Mouse (Mus musculus): ENCODE data around the gene Phactr2. TPM values are rescaled to one million over a fixed set of nuclear protein-coding genes. Genes with fewer than 3 reads are reported as not detected.

Gene Phactr2
- polyA plus RNA-seq, 1 experiment from 2014 or later = 5.3 TPM

DNA sequence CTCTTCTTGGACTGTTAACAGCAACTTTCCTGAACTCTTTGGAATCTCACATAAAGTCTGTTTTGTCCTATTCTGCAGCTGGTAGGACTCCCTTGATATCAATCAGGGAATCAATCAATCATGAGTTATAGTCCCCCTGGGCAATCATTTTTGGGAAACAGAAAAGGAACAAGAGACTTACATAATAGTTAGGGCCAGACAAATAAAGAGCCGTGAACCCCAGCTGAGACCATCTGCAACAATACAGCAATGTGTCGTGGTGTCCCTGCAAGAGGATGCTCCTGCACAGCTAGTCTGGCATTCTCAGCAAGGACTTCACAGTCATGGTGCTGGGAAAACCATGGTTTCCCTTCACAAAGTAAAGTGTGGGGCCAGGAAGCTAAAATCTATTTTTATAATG is 182.2 kb downstream of the Phactr2 start:
- Histone ChIP-seq H3K4me2 (no peak overlapping the region), H3K27me3 (no peaks in the 10 kb centered on the region), H3K9me3 (replicated peaks) (no peaks in the 10 kb centered on the region), H3K27ac (no peak overlapping the region), H3K4me3 (replicated peaks) (no peak overlapping the region), H3K9ac (no peak overlapping the region), H3K36me3 (no peaks in the 10 kb centered on the region), H3K4me1 (replicated peaks) (no peaks in the 10 kb centered on the region)
- DNase-seq (no peak), ATAC-seq (ENCODE audit: low read depth) (no peak)
- 64% methylated on average over 2 of the region's 2 CpGs for WGBS (ENCODE audit: insufficient replicate concordance)

DNA sequence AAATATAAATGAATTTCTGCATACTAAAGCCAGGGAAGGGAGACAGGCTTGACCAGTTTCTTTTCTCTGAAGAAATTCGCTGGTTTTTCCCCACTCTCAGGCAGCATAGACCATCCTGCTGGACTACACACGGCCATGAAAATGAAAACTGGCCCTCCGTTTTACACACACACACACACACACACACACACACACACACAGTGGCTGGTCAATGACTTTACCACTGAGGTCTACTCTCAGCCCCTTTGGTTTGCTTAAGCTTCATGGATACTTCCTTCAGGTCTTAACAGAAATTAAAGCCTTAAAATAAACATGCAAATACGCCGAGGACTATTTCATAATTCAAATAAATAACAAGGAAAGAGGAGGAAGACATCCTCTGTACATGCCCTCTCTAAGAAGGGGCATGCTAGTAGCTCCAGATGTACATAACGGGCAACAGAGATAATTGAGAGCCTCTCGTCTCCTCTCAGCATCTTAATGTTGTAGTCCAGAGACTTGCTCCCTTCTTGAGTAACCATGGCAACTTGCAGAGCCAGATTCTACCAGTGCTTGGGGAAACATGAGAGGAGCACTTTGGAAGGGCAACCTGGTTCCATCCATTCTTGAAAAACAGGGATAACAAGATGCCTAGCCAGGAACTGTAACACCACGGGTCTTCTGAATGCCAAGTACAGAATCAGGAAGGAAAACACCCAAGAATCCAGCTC is 184.8 kb downstream of the Phactr2 start:
- ATAC-seq (ENCODE audit: low read depth) = no peak
- DNase-seq = no peak

DNA sequence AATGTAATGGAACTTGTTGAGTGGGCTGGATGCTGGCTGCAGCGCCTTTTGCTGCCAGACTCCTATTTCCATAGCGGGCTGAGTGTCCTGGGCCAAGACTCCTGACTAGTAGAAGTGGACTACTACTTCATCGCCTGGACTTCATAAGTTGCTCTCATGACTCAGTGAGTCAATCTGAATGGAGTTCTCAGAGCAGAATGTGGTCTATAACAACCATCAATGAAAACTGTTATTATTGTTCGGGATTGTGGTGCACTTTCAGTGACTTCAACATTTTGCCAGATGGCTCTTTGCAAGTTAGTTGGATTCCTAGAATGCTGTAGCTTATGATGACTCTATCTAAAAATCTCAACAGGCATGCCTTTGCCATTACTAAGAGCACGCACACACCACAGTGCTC is 185.9 kb downstream of the Phactr2 start:
- ATAC-seq (ENCODE audit: low read depth) (no peak), DNase-seq (no peak)
- no peak overlapping the region for H3K4me3 ChIP-seq (replicated peaks)
- H3K9me3 ChIP-seq (replicated peaks) = no peaks in the 10 kb centered on the region
- H3K4me2 ChIP-seq = no peak overlapping the region
- H3K36me3 ChIP-seq = no peaks in the 10 kb centered on the region
- no peaks in the 10 kb centered on the region for H3K27me3 ChIP-seq
- 66% methylated on average over 5 of the region's 5 CpGs for WGBS (ENCODE audit: insufficient replicate concordance)
- H3K27ac ChIP-seq = no peak overlapping the region
- no peaks in the 10 kb centered on the region for H3K4me1 ChIP-seq (replicated peaks)
- no peak overlapping the region for H3K9ac ChIP-seq

More for the DNA sequence above, 184.8 kb downstream of the Phactr2 start:
- H3K36me3 ChIP-seq = no peaks in the 10 kb centered on the region
- no peak overlapping the region for H3K4me2 ChIP-seq
- H3K4me1 ChIP-seq (replicated peaks) = no peaks in the 10 kb centered on the region
- H3K27ac ChIP-seq = no peak overlapping the region
- WGBS (ENCODE audit: insufficient replicate concordance) = 67% methylated on average over 8 of the region's 8 CpGs
- no peaks in the 10 kb centered on the region for H3K27me3 ChIP-seq
- H3K9ac ChIP-seq = no peak overlapping the region
- H3K9me3 ChIP-seq (replicated peaks) = no peaks in the 10 kb centered on the region
- no peak overlapping the region for H3K4me3 ChIP-seq (replicated peaks)

DNA sequence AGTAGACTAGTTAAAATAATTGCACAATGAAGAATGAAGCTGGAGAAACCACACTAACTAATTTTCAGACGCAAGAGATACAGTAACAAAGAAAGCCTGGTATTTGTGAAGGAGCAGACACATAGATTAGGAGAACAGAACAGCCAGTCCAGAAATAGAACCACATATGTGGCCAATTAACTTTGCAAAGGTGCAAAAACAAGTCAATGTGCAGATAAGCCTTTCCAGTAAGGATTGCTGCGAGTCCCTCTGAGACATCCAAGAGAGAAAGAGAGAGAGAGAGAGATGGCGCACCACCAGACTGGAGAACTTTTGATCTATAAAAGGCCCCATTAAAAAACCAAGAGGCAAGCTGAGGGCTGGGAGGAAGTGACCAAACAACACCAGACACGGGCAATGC is 190.8 kb downstream of the Phactr2 start:
- DNase-seq (no peak), ATAC-seq (ENCODE audit: low read depth) (no peak)
- no peak overlapping the region for H3K27ac ChIP-seq
- no peak overlapping the region for H3K9ac ChIP-seq
- H3K9me3 ChIP-seq (replicated peaks) = no peaks in the 10 kb centered on the region
- no peaks in the 10 kb centered on the region for H3K36me3 ChIP-seq
- no peaks in the 10 kb centered on the region for H3K4me1 ChIP-seq (replicated peaks)
- no peak overlapping the region for H3K4me2 ChIP-seq
- 58% methylated on average over 4 of the region's 4 CpGs for WGBS (ENCODE audit: insufficient replicate concordance)
- no peak overlapping the region for H3K4me3 ChIP-seq (replicated peaks)
- no peaks in the 10 kb centered on the region for H3K27me3 ChIP-seq

DNA sequence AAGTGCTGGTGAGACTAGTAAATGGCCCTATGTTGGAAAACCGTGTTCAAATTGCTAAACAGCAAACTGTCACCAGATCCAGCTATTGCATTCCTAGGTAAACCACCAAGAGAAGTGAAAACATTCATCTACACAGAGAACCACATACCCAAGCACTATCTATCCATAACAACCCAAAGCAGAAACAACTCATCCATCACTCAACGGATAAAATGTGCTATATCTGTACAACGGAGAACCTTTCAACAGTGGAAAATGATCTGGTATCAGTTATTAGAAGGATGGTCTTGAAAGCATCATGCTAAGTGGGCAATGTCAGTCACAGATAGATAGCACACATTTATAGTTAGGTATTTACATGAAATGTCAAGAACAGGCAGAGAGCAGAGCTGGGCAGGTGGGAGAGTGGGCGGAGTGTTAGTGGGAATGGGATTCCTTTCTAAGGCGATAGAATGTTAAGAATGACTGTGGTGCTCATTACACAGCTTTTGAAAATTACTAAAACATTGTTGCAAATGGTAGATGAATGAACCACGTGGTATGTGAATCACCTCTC is 193.8 kb downstream of the Phactr2 start:
- H3K4me3 ChIP-seq (replicated peaks) = no peak overlapping the region
- no peaks in the 10 kb centered on the region for H3K4me1 ChIP-seq (replicated peaks)
- no peak overlapping the region for H3K4me2 ChIP-seq
- H3K36me3 ChIP-seq = no peaks in the 10 kb centered on the region
- H3K27me3 ChIP-seq = no peaks in the 10 kb centered on the region
- 57% methylated on average over 6 of the region's 6 CpGs for WGBS (ENCODE audit: insufficient replicate concordance)
- no peak overlapping the region for H3K27ac ChIP-seq
- H3K9me3 ChIP-seq (replicated peaks) = no peaks in the 10 kb centered on the region
- no peak overlapping the region for H3K9ac ChIP-seq
- DNase-seq (no peak), ATAC-seq (ENCODE audit: low read depth) (no peak)

DNA sequence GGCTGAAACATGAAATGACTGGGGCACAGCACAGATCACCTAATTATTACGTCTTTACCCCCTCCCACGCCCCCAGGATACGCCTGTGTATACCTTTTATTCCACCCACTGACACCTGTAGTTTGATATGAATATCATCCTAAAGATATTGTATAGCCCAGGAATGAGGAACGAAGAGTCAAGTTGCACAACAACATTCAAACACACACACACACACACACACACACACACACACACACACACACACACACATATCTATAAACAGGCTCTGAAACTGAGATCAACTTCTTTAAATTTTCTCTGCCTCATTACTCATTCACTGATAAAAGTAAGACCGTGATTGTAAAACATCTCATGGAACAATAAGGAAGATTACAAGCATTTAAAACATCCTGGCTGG is 197.9 kb downstream of the Phactr2 start:
- H3K9me3 ChIP-seq (replicated peaks) = no peaks in the 10 kb centered on the region
- H3K36me3 ChIP-seq = no peaks in the 10 kb centered on the region
- ATAC-seq (ENCODE audit: low read depth) = no peak
- H3K27ac ChIP-seq = no peak overlapping the region
- no peak overlapping the region for H3K9ac ChIP-seq
- H3K4me3 ChIP-seq (replicated peaks) = no peak overlapping the region
- H3K4me1 ChIP-seq (replicated peaks) = no peaks in the 10 kb centered on the region
- WGBS (ENCODE audit: insufficient replicate concordance) = 64% methylated on average over 5 of the region's 5 CpGs
- H3K27me3 ChIP-seq = no peaks in the 10 kb centered on the region
- H3K4me2 ChIP-seq = no peak overlapping the region
- DNase-seq = no peak

DNA sequence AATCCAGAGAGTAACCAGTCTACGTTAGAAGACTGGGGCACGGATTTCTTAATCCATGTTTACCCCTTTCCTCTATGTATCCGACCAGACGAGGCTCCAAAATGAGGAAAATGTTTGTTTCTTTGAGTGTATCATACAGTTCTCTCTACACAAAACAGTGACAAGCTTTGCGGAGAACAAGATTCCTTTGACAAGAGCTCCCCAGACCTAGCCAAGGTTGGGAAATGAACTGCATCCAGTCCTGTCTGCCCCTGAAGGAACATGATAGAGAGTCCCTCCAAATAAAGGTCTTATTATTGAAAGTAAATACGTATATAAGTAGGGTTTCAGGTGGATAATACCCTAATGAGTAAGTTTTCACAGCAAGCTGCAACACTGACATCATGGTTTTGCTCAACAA is 199.1 kb downstream of the Phactr2 start:
- Histone ChIP-seq H3K9me3 (replicated peaks) (no peaks in the 10 kb centered on the region), H3K36me3 (no peaks in the 10 kb centered on the region), H3K27me3 (no peaks in the 10 kb centered on the region), H3K9ac (no peak overlapping the region), H3K27ac (no peak overlapping the region), H3K4me1 (replicated peaks) (no peaks in the 10 kb centered on the region), H3K4me3 (replicated peaks) (no peak overlapping the region), H3K4me2 (no peak overlapping the region)
- ATAC-seq (ENCODE audit: low read depth) = no peak
- WGBS (ENCODE audit: insufficient replicate concordance) = 69% methylated on average over 6 of the region's 6 CpGs
- DNase-seq = no peak

DNA sequence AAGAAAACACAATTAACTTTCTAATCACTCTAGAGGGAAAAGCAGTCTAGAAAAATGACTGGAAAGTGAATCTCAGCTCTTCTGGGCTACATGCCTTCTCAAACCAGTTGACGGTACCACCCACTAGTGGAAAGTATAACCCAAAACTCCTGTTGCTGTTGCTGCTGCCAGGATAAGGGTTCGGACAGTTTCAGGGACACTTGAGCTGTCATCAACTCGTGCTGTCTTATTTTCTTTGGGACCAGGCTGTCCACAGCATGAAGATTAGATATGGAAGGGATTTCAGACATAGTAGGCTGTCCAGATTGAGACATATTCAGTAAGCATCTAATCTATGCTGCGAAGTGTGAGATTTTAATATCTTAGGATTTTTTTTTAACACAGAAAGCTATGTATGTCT is 199.5 kb downstream of the Phactr2 start:
- ATAC-seq (ENCODE audit: low read depth) (no peak), DNase-seq (no peak)
- Histone ChIP-seq H3K4me2 (no peak overlapping the region), H3K27ac (no peak overlapping the region), H3K9me3 (replicated peaks) (no peaks in the 10 kb centered on the region), H3K4me1 (replicated peaks) (no peaks in the 10 kb centered on the region), H3K4me3 (replicated peaks) (no peak overlapping the region), H3K36me3 (no peaks in the 10 kb centered on the region), H3K9ac (no peak overlapping the region), H3K27me3 (no peaks in the 10 kb centered on the region)
- 59% methylated on average over 4 of the region's 4 CpGs for WGBS (ENCODE audit: insufficient replicate concordance)

DNA sequence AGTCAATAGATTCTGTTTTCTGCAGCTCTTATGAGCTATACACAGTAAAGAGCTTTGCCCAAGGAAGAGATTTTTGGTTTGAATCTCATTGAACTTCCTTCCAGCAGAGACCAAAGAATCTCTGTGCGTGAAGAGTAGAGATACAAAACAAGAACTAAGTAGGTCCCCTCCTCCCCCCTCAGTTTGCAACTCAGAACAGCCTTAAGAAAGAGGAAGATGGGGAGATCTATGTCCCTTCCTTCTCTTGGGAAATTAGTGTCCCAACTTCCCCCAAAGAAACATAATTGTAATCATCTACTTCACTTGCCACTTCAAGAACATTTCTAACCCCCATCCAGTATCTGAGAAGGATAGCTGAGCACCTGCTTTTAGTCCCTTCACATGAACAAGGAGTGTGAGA is 200.5 kb downstream of the Phactr2 start:
- Histone ChIP-seq H3K27me3 (no peaks in the 10 kb centered on the region), H3K4me1 (replicated peaks) (no peaks in the 10 kb centered on the region), H3K36me3 (no peaks in the 10 kb centered on the region), H3K9ac (no peak overlapping the region), H3K9me3 (replicated peaks) (no peaks in the 10 kb centered on the region), H3K27ac (no peak overlapping the region), H3K4me3 (replicated peaks) (no peak overlapping the region), H3K4me2 (no peak overlapping the region)
- ATAC-seq (ENCODE audit: low read depth) = no peak
- no peak for DNase-seq
- 21% methylated on average over 1 of the region's 1 CpGs for WGBS (ENCODE audit: insufficient replicate concordance)

DNA sequence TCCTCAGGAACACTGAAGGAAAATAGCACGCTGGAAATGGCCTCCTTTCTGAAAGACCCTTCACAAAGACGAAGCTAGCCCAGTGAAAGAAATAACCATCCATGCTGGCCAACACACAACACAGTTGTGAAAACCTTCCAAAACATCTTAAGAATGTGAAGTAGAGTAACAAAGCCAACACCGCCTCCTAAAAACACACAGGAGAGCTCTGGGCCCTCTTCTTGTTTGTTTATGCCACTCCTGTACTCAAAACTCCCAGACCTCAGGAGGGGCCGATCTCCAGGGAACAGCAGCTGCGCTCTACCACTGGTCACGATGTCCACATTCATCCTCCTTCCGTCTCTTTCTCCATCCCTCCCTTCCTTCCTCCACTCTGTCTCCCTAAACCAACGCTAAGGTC is 202.5 kb downstream of the Phactr2 start:
- H3K9me3 ChIP-seq (replicated peaks) = no peaks in the 10 kb centered on the region
- ATAC-seq (ENCODE audit: low read depth) (no peak), DNase-seq (no peak)
- H3K4me3 ChIP-seq (replicated peaks) = no peak overlapping the region
- no peaks in the 10 kb centered on the region for H3K4me1 ChIP-seq (replicated peaks)
- 78% methylated on average over 8 of the region's 8 CpGs for WGBS (ENCODE audit: insufficient replicate concordance)
- H3K9ac ChIP-seq = no peak overlapping the region
- H3K27ac ChIP-seq = no peak overlapping the region
- H3K27me3 ChIP-seq = no peaks in the 10 kb centered on the region
- no peaks in the 10 kb centered on the region for H3K36me3 ChIP-seq
- H3K4me2 ChIP-seq = no peak overlapping the region

DNA sequence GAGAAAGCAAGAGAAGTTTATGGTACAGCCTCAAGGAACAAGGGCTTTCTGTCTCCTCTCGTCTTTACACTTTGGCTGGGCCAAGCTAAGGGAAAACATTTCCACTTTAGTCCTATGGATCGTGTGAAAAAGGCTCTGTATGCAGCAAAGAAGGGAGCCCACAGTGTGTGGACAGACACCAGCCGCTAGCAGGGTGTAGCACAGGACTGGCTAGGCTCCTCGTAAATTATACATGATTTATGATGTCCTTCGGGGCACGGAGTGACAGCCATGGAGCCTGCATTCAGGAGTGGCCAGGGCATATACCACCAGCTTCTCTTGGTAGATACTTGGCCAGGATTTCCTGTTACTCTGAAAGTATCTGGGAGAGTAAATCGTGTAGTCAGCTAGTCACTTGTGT is 203.1 kb downstream of the Phactr2 start:
- Histone ChIP-seq H3K4me1 (replicated peaks) (no peaks in the 10 kb centered on the region), H3K27ac (no peak overlapping the region), H3K9ac (no peak overlapping the region), H3K27me3 (no peaks in the 10 kb centered on the region), H3K36me3 (no peaks in the 10 kb centered on the region), H3K4me3 (replicated peaks) (no peak overlapping the region), H3K4me2 (no peak overlapping the region), H3K9me3 (replicated peaks) (no peaks in the 10 kb centered on the region)
- DNase-seq (no peak), ATAC-seq (ENCODE audit: low read depth) (no peak)
- WGBS (ENCODE audit: insufficient replicate concordance) = 58% methylated on average over 7 of the region's 7 CpGs

DNA sequence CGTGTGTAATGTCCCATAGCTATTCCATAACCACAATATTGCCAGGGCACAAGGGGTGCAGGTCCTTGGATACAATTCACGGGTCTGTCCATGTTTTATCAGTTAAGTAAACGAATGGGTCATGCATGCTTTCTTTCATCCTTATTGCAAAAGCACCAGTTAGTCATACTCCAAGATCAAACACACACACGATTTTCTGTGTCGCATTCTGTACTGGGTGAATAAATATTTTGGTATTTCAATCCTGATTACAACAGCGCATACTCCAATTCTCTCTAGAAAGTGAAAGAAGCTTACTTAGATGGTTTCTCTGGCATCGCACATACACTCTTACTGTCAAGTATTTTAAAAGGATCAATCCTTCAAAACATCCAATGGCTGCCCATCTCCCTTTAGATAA is 203.9 kb downstream of the Phactr2 start:
- Histone ChIP-seq H3K27ac (no peak overlapping the region), H3K4me3 (replicated peaks) (no peak overlapping the region), H3K9ac (no peak overlapping the region), H3K36me3 (no peaks in the 10 kb centered on the region), H3K27me3 (no peaks in the 10 kb centered on the region), H3K4me1 (replicated peaks) (no peaks in the 10 kb centered on the region), H3K9me3 (replicated peaks) (no peaks in the 10 kb centered on the region), H3K4me2 (no peak overlapping the region)
- ATAC-seq (ENCODE audit: low read depth) (no peak), DNase-seq (no peak)
- 79% methylated on average over 7 of the region's 7 CpGs for WGBS (ENCODE audit: insufficient replicate concordance)

Data from liver, embryonic 13.5 days (tissue).